ENCODE assay signal across 8 mouse cellular contexts in genomic region chr5:33543372-33543771, GRCm38 (mm10).
A peak's percentile ranks its signal among the peaks of the same experiment; 100 is the strongest.
DNase-seq lines count a peak whose midpoint lies in the region; ATAC-seq lines count a peak whose summit lies in the region.

No protein-coding gene starts in this region.

- peak; percentile 28 for DNase-seq in gastrocnemius, adult 18-20 months (ENCODE audit: low spot score)
- DNase-seq in gastrocnemius, postnatal 25 days, result no peak
- peak; percentile 76 for DNase-seq in adrenal gland, postnatal 25 days
- peak; percentile 39 for DNase-seq in embryonic facial prominence, embryonic 14.5 days (ENCODE audit: low spot score)
- peak; percentile 22 to 66 for DNase-seq in left cerebral cortex, postnatal 10 days (ENCODE audit: extremely low spot score in 1 of 2, low spot score in 2 of 2)
- DNase-seq in midbrain, embryonic 11.5 days (ENCODE audit: low spot score, missing footprints), result peak; percentile 98
- DNase-seq in spleen, adult 12 weeks (ENCODE audit: low spot score), result peak; percentile 39

- H3K9me3 ChIP-seq in embryonic facial prominence, embryonic 14.5 days (ENCODE audit: control insufficient read depth, low read length), result no peaks in the 10 kb centered on the region
- H3K9me3 ChIP-seq in hindbrain, embryonic 12.5 days (replicated peaks), result no peaks in the 10 kb centered on the region
- H3K9me3 ChIP-seq in midbrain, embryonic 11.5 days (ENCODE audit: control insufficient read depth, low read length), result no peaks in the 10 kb centered on the region

- no peak overlapping the region for H3K27ac ChIP-seq in embryonic facial prominence, embryonic 14.5 days (replicated peaks; ENCODE audit: low read depth, low read length)
- H3K27ac ChIP-seq in hindbrain, embryonic 12.5 days, result no peak overlapping the region
- H3K27ac ChIP-seq in midbrain, embryonic 11.5 days (ENCODE audit: low read depth, low read length), result no peak overlapping the region

- intact Hi-C loops in left cerebral cortex, postnatal 10 days (cut with DNase I), result no loop called here

- H3K9ac ChIP-seq in embryonic facial prominence, embryonic 14.5 days (ENCODE audit: low read depth, low read length), result no peak overlapping the region
- no peak overlapping the region for H3K9ac ChIP-seq in hindbrain, embryonic 12.5 days
- H3K9ac ChIP-seq in midbrain, embryonic 11.5 days (ENCODE audit: low read length), result no peak overlapping the region

- WGBS in embryonic facial prominence, embryonic 14.5 days, result 26% methylated on average over 5 of the region's 5 CpGs
- 13% methylated on average over 5 of the region's 5 CpGs for WGBS in hindbrain, embryonic 12.5 days
- 17% methylated on average over 5 of the region's 5 CpGs for WGBS in midbrain, embryonic 11.5 days

- no peaks in the 10 kb centered on the region for H3K4me1 ChIP-seq in embryonic facial prominence, embryonic 14.5 days (ENCODE audit: control insufficient read depth, insufficient read depth, low read length)
- H3K4me1 ChIP-seq in hindbrain, embryonic 12.5 days, result peaks cover 18% of the 10 kb centered on the region
- H3K4me1 ChIP-seq in midbrain, embryonic 11.5 days (ENCODE audit: control insufficient read depth, insufficient read depth, low read length), result peaks cover 4% of the 10 kb centered on the region; the same call in 1 of the 2 replicates

- peaks cover 41% of the 10 kb centered on the region for H3K27me3 ChIP-seq in embryonic facial prominence, embryonic 14.5 days (replicated peaks; ENCODE audit: control insufficient read depth, insufficient read depth, low read length)
- H3K27me3 ChIP-seq in hindbrain, embryonic 12.5 days, result peaks cover 58% of the 10 kb centered on the region
- peaks cover 9% of the 10 kb centered on the region for H3K27me3 ChIP-seq in midbrain, embryonic 11.5 days (ENCODE audit: control insufficient read depth, insufficient read depth, low read length)

- peak; percentile 71; the same call in 1 of the 2 replicates for ATAC-seq in embryonic facial prominence, embryonic 14.5 days (ENCODE audit: low read depth)
- peak; percentile 49; the same call in 1 of the 2 replicates for ATAC-seq in hindbrain, embryonic 12.5 days (ENCODE audit: low FRiP score)
- peak; percentile 68 for ATAC-seq in midbrain, embryonic 11.5 days (ENCODE audit: low FRiP score)

- no peaks in the 10 kb centered on the region for H3K36me3 ChIP-seq in embryonic facial prominence, embryonic 14.5 days (ENCODE audit: control insufficient read depth, insufficient read depth, low read length)
- H3K36me3 ChIP-seq in hindbrain, embryonic 12.5 days, result no peaks in the 10 kb centered on the region
- H3K36me3 ChIP-seq in midbrain, embryonic 11.5 days (ENCODE audit: control insufficient read depth, insufficient read depth, low read length), result no peaks in the 10 kb centered on the region

- H3K4me2 ChIP-seq in embryonic facial prominence, embryonic 14.5 days (ENCODE audit: low read depth, low read length), result no peak overlapping the region
- H3K4me2 ChIP-seq in hindbrain, embryonic 12.5 days (replicated peaks), result no peak overlapping the region
- H3K4me2 ChIP-seq in midbrain, embryonic 11.5 days, result no peak overlapping the region

- no peak overlapping the region for H3K4me3 ChIP-seq in embryonic facial prominence, embryonic 14.5 days (ENCODE audit: low read depth, low read length)
- H3K4me3 ChIP-seq in hindbrain, embryonic 12.5 days, result no peak overlapping the region
- no peak overlapping the region for H3K4me3 ChIP-seq in midbrain, embryonic 11.5 days (ENCODE audit: low read depth, low read length)
